9 mouse cellular contexts compared by ENCODE assay signal in the genomic region with DNA sequence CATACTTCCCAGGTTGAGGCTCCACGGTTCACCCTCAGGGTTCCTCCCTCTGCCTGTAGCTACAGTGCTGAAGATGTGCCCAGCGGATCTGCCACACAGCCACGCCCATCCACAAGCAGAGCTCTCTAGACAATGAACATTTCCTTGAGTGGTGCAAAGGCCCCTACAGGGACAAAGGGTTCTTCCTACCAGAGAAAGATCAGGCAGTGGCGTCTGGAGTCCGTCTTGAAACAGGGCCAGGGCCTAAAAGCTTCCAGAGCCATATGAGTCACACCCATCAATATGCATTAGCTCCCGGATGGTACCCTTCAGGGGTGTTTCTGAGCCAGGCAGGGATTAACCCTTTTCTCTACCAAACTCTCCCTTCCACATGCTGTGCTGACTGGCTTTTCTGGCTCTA. TPM values are rescaled to one million over a fixed set of nuclear protein-coding genes. Genes with fewer than 3 reads are reported as not detected.
DNase-seq lines count a peak whose midpoint lies in the region; ATAC-seq and TF ChIP-seq lines count a peak whose summit lies in the region.
"Had no signal": no experiment of that assay in that cellular context is flagged by ENCODE, and none has a peak within 500 bp of the region (broad histone marks: within the 10 kb centered on the region; RNA-seq: fewer than 3 reads in every experiment).

No protein-coding gene starts in this region.

- 37% methylated on average over 6 of the region's 6 CpGs for WGBS in forebrain, embryonic 10.5 days
- WGBS in forebrain, embryonic 11.5 days, result 31% methylated on average over 6 of the region's 6 CpGs
- WGBS in kidney, postnatal 0 days, result 29% methylated on average over 6 of the region's 6 CpGs
- 9% methylated on average over 6 of the region's 6 CpGs for WGBS in midbrain, postnatal 0 days

- H3K4me3 ChIP-seq in forebrain, embryonic 10.5 days, result no peak overlapping the region
- H3K4me3 ChIP-seq in forebrain, embryonic 11.5 days (ENCODE audit: low read depth, low read length), result no peak overlapping the region
- no peak overlapping the region for H3K4me3 ChIP-seq in kidney, postnatal 0 days (replicated peaks; ENCODE audit: low read depth, low read length)
- no peak overlapping the region for H3K4me3 ChIP-seq in midbrain, postnatal 0 days (ENCODE audit: low read depth, low read length)

- no peak overlapping the region for H3K4me2 ChIP-seq in forebrain, embryonic 11.5 days (ENCODE audit: low read depth, low read length, severe bottlenecking)
- no peak overlapping the region for H3K4me2 ChIP-seq in kidney, postnatal 0 days (ENCODE audit: low read length)
- H3K4me2 ChIP-seq in midbrain, postnatal 0 days (ENCODE audit: low read depth, low read length, poor library complexity, severe bottlenecking), result no peak overlapping the region

- no peak for DNase-seq in forebrain, embryonic 10.5 days (ENCODE audit: extremely low spot score, low spot score)
- DNase-seq in forebrain, embryonic 11.5 days (ENCODE audit: low spot score), result no peak
- peak; percentile 59 for DNase-seq in cerebellum, adult 9-10 months
- peak; percentile 48 for DNase-seq in heart, adult 8-10 months (ENCODE audit: low spot score)
- DNase-seq in kidney, postnatal 0 days (ENCODE audit: low spot score), result peak; percentile 62
- peak; percentile 74 for DNase-seq in midbrain, postnatal 0 days (ENCODE audit: low spot score)
- no peak for DNase-seq in spleen, adult 12 weeks (ENCODE audit: low spot score)
- no peak for DNase-seq in thymus, postnatal 36 days

- H3K27ac ChIP-seq in forebrain, embryonic 10.5 days, result peak overlapping the region; percentile 35; the same call in 1 of the 2 replicates
- H3K27ac ChIP-seq in forebrain, embryonic 11.5 days (ENCODE audit: low read depth, low read length), result no peak overlapping the region
- H3K27ac ChIP-seq in kidney, postnatal 0 days, result no peak overlapping the region
- no peak overlapping the region for H3K27ac ChIP-seq in midbrain, postnatal 0 days (ENCODE audit: low read depth, low read length)
- H3K27ac ChIP-seq: macrophage had no signal

- H3K36me3 ChIP-seq in forebrain, embryonic 10.5 days (replicated peaks), result peaks cover 5% of the 10 kb centered on the region; the same call in 1 of the 2 replicates
- H3K36me3 ChIP-seq in forebrain, embryonic 11.5 days (ENCODE audit: control insufficient read depth, insufficient read depth, low read length), result no peaks in the 10 kb centered on the region
- no peaks in the 10 kb centered on the region for H3K36me3 ChIP-seq in kidney, postnatal 0 days (ENCODE audit: insufficient read depth, low read length)
- no peaks in the 10 kb centered on the region for H3K36me3 ChIP-seq in midbrain, postnatal 0 days (ENCODE audit: insufficient read depth, low read length)

- TF ChIP-seq CTCF in kidney, postnatal 0 days (IDR thresholded peaks at IDR 0.05; ENCODE audit: low read depth), result no peak
- no peak for TF ChIP-seq CTCF in midbrain, postnatal 0 days (IDR thresholded peaks at IDR 0.05)

- no peaks in the 10 kb centered on the region for H3K27me3 ChIP-seq in forebrain, embryonic 10.5 days (ENCODE audit: poor library complexity, severe bottlenecking)
- no peaks in the 10 kb centered on the region for H3K27me3 ChIP-seq in forebrain, embryonic 11.5 days (ENCODE audit: control insufficient read depth, insufficient read depth, low read length)
- no peaks in the 10 kb centered on the region for H3K27me3 ChIP-seq in kidney, postnatal 0 days (ENCODE audit: insufficient read depth, low read length)
- no peaks in the 10 kb centered on the region for H3K27me3 ChIP-seq in midbrain, postnatal 0 days (ENCODE audit: insufficient read depth, low read length)

- ATAC-seq in forebrain, embryonic 11.5 days (replicated peaks; ENCODE audit: low FRiP score), result no peak
- ATAC-seq in kidney, postnatal 0 days (replicated peaks; ENCODE audit: low FRiP score, low read depth), result 0 out of 2 replicates have a peak, but pooled peaks have one; percentile 29
- ATAC-seq in midbrain, postnatal 0 days (ENCODE audit: low FRiP score), result no peak

- H3K9me3 ChIP-seq in forebrain, embryonic 10.5 days, result no peaks in the 10 kb centered on the region
- H3K9me3 ChIP-seq in forebrain, embryonic 11.5 days (ENCODE audit: control insufficient read depth, low read length), result no peaks in the 10 kb centered on the region
- no peaks in the 10 kb centered on the region for H3K9me3 ChIP-seq in kidney, postnatal 0 days (replicated peaks; ENCODE audit: low read length)
- H3K9me3 ChIP-seq in midbrain, postnatal 0 days (ENCODE audit: low read length), result no peaks in the 10 kb centered on the region

- no peak overlapping the region for H3K9ac ChIP-seq in forebrain, embryonic 11.5 days (ENCODE audit: low read length)
- no peak overlapping the region for H3K9ac ChIP-seq in kidney, postnatal 0 days (ENCODE audit: low read depth, low read length)
- H3K9ac ChIP-seq in midbrain, postnatal 0 days (replicated peaks; ENCODE audit: low read length, poor library complexity, severe bottlenecking), result no peak overlapping the region

- H3K4me1 ChIP-seq in forebrain, embryonic 10.5 days, result peaks cover 15% of the 10 kb centered on the region
- no peaks in the 10 kb centered on the region; the same call in 1 of the 2 replicates for H3K4me1 ChIP-seq in forebrain, embryonic 11.5 days (replicated peaks; ENCODE audit: control insufficient read depth, insufficient read depth, low read length)
- H3K4me1 ChIP-seq in kidney, postnatal 0 days (replicated peaks; ENCODE audit: insufficient read depth, low read length), result peaks cover 16% of the 10 kb centered on the region; the same call in 1 of the 2 replicates
- H3K4me1 ChIP-seq in midbrain, postnatal 0 days (ENCODE audit: insufficient read depth, low read length), result 0 out of 2 replicates have a peak, but pooled peaks cover 4% of the 10 kb centered on the region

RNA-seq across cellular contexts. Expression of gene Pcbp3, which starts 59.1 kb away (rescaled TPM):
- polyA plus RNA-seq in forebrain, embryonic 10.5 days (2016; fragmentation: Nextera tagmentation; extraction: Ambion mirVana), result 58.4 and 63.3 TPM in 2 replicates
- 35.4 and 38.9 TPM in 2 replicates for polyA plus RNA-seq in forebrain, embryonic 11.5 days (2014; fragmentation: Nextera tagmentation; extraction: Ambion mirVana)
- total RNA-seq in heart, adult 8-10 months (2022), result 1 to 10 TPM; 2.5 to 4.3 (median 3.1) TPM
- 32.3 and 37.8 TPM in 2 replicates for polyA plus RNA-seq in kidney, postnatal 0 days (2015; fragmentation: Nextera tagmentation; extraction: Ambion mirVana)
- total RNA-seq in midbrain, postnatal 0 days (2014; rRNA removed), result 50.0 and 52.4 TPM in 2 replicates
- polyA plus RNA-seq in midbrain, postnatal 0 days (2015; fragmentation: Nextera tagmentation; extraction: Ambion mirVana), result 74.4 and 76.3 TPM in 2 replicates

Comparison
In these comparisons a context has a peak if more than half of its experiments do, and no peak if none do; other contexts are left out.
1. DNase-seq: peak in cerebellum, adult 9-10 months (single experiment), heart, adult 8-10 months (single experiment), kidney, postnatal 0 days (single experiment) and midbrain, postnatal 0 days (single experiment); none in forebrain, embryonic 10.5 days (single experiment), forebrain, embryonic 11.5 days (single experiment), spleen, adult 12 weeks (single experiment) and thymus, postnatal 36 days (0 of 2).